Mouse (Mus musculus) adrenal gland, adult (tissue): ENCODE measurements around the gene Atp5h.

ENCODE experiments used
- DNase-seq, 2 experiments: peaks; one replicate each; pipeline ENCODE4 v3.0.0; 2022 to 2023; ENCODE audit warnings: low spot score in 1 of 2; ENCODE audit not compliant: inconsistent age in 2 of 2

Atp5h gene

GRCm38 (mm10) chr11:115370368-115370767, 49.4 kb downstream of the Atp5h start:
- no peak for DNase-seq

DNA sequence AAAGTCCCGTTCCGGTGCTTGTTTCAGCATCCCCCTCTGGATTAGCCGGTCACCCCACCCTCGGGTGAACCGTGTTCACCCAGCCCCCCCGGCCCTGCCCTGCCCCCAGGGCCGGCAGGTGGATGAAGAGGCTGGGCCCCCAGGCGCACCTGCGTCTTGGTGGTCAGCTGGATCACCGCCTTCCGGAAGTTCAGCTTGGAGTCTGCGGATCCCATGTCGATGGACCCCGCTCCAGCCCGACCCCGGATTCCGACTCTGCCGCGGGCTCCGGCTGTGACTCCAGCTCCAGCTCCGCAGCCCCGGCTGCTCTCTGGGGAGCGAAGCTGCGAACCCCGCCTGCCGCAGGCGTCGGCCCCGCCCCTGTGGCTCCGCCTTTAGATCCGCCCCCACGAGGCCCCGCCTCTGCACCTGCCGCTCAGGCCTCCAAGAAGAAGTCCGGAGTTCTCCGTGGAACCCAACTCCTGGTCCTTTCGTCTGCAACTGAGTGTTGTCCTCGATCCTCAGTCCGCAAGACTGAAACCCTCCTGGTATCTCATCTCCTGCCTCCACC, 52.3 kb downstream of the Atp5h start, which contains the start of gene Hid1:
TSS of gene Hid1 (minus strand) at position 362 of the 550 bp plus-strand sequence.
- peak; percentile 92 to 96 for DNase-seq

GRCm38 (mm10) chr11:115366706-115367394, 52.9 kb downstream of the Atp5h start:
- peak; percentile 51 to 75 for DNase-seq

DNA sequence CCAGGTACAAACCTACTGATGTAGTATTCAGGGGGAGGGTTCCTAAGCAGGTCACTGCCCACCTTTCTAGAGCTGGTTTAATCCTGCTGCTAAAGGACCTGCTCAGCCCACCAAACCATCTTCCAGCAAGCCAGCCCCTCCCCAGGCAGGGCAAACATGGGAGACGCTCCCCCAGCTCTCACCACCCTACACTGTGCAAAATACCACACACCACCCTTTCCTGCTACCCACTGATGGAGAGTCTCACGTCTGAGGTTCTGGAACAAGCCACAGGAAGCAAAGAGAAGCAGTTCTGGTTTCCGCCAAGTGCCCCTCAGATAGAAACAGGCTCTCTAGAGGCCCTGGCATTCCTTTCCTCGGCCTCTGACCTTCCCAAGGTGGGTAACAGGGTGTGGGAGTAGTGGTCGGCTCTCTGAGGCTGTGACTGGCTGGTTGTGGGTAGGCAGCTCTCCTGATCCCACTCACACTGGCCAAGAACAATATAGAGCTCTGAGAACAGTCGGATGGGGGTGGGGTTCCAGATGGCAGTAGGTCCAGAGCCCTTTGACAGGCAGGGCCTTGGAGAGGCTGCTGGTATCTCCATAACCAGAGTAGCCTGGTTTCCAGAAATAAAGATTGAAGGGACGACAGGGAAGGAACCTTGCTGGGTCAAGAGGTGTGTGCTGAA, 53.6 kb downstream of the Atp5h start:
- DNase-seq, result peak in 1 of 2 experiments; percentile 49
